Mouse (Mus musculus) ES-Bruce4 (cell line): Measurements from ENCODE around the gene Ndufa12.

ENCODE experiments used
- CTCF ChIP-seq: IDR thresholded peaks from one replicate; pipeline ENCODE4 v1.8.1; 2011; ENCODE audit warnings: low read depth, low read length
- EP300 ChIP-seq: IDR thresholded peaks from 2 replicates; pipeline ENCODE4 v1.6.1; 2011; ENCODE audit warnings: low read depth, low read length; ENCODE audit not compliant: insufficient read depth
- POLR2A ChIP-seq: IDR thresholded peaks from one replicate; pipeline ENCODE4 v1.8.1; 2011; ENCODE audit warnings: low read length; ENCODE audit not compliant: insufficient read depth

- TF ChIP-seq POLR2A (no peak), CTCF (no peak), EP300 (no peak)
Observed at GRCm38 (mm10) chr10:94225026-94225750, 26.7 kb downstream of the Ndufa12 start.
